Comparison of ENCODE assay signal across 10 mouse cellular contexts in the genomic region with DNA sequence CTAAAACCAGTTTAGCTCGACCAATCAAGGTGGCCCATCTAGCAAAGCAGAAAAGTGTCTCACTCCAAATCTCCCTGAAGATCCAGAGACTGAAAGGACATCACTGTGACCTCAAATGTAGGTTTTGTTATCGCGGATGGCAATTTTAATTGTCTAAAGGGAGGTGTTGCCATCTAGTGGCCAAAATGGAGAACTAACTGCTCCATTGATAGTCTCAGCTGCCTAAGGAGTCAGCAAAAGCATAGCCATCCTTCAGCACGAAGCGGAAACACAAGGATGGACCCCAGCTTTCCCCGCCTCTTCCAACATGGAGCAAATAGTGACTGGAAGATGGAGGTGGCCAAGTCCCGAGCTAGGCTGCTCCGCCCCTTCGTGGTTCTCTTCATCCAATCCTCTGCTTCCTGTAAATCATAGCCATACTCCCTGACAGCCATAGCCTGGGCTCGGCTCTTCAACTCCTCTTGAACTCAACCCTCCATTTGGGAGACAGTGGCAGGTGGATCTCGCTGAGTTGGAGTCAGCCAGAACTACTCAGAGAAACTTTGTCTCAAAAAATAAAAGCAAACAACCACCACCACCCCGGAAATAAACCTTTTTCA. TPM values are rescaled to one million over a fixed set of nuclear protein-coding genes. Genes with fewer than 3 reads are reported as not detected.
DNase-seq lines count a peak whose midpoint lies in the region; ATAC-seq and TF ChIP-seq lines count a peak whose summit lies in the region.
"Had no signal": no experiment of that assay in that cellular context is flagged by ENCODE, and none has a peak within 500 bp of the region (broad histone marks: within the 10 kb centered on the region; RNA-seq: fewer than 3 reads in every experiment).

No protein-coding gene starts in this region.

- peak; percentile 27 for DNase-seq in right cerebral cortex, postnatal 4 days
- no peak for DNase-seq in right cerebral cortex, postnatal 25 days
- peak; percentile 79 for DNase-seq in adipocyte (ENCODE audit: low spot score)
- DNase-seq in lung, embryonic 14.5 days, result peak; percentile 92
- no peak for DNase-seq in spleen, postnatal 10 days (ENCODE audit: low spot score in 2 of 2)

- H3K4me2 ChIP-seq in forebrain, embryonic 13.5 days, result no peak overlapping the region
- no peak overlapping the region for H3K4me2 ChIP-seq in intestine, postnatal 0 days (replicated peaks; ENCODE audit: low read depth)
- H3K4me2 ChIP-seq in lung, embryonic 14.5 days, result no peak overlapping the region
- H3K4me2 ChIP-seq in neural tube, embryonic 14.5 days (ENCODE audit: low read depth, low read length), result no peak overlapping the region

- peak; percentile 97 for TF ChIP-seq CTCF in intestine, postnatal 0 days (IDR thresholded peaks at IDR 0.05; ENCODE audit: low read depth)
- peak; percentile 95 for TF ChIP-seq CTCF in lung, embryonic 14.5 days (IDR thresholded peaks at IDR 0.05; ENCODE audit: low read depth)

- no peaks in the 10 kb centered on the region for H3K4me1 ChIP-seq in forebrain, embryonic 13.5 days
- 0 out of 2 replicates have a peak, but pooled peaks cover 7% of the 10 kb centered on the region for H3K4me1 ChIP-seq in intestine, postnatal 0 days (replicated peaks; ENCODE audit: control insufficient read depth, insufficient read depth, low read length)
- H3K4me1 ChIP-seq in lung, embryonic 14.5 days (ENCODE audit: insufficient read depth), result 0 out of 2 replicates have a peak, but pooled peaks cover 5% of the 10 kb centered on the region
- H3K4me1 ChIP-seq in neural tube, embryonic 14.5 days (ENCODE audit: control insufficient read depth, insufficient read depth, low read length), result no peaks in the 10 kb centered on the region

- peaks cover 2% of the 10 kb centered on the region; the same call in 1 of the 2 replicates for H3K27me3 ChIP-seq in forebrain, embryonic 13.5 days
- no peaks in the 10 kb centered on the region for H3K27me3 ChIP-seq in intestine, postnatal 0 days (replicated peaks; ENCODE audit: control insufficient read depth, insufficient read depth, low read length)
- no peaks in the 10 kb centered on the region for H3K27me3 ChIP-seq in lung, embryonic 14.5 days (ENCODE audit: insufficient read depth, low read length)
- no peaks in the 10 kb centered on the region for H3K27me3 ChIP-seq in neural tube, embryonic 14.5 days (ENCODE audit: control insufficient read depth, insufficient read depth, low read length)

- no peaks in the 10 kb centered on the region for H3K36me3 ChIP-seq in forebrain, embryonic 13.5 days (ENCODE audit: poor library complexity, severe bottlenecking)
- H3K36me3 ChIP-seq in intestine, postnatal 0 days (ENCODE audit: control insufficient read depth, insufficient read depth), result no peaks in the 10 kb centered on the region
- no peaks in the 10 kb centered on the region for H3K36me3 ChIP-seq in lung, embryonic 14.5 days (ENCODE audit: insufficient read depth)
- H3K36me3 ChIP-seq in neural tube, embryonic 14.5 days (ENCODE audit: control insufficient read depth, insufficient read depth, low read length), result no peaks in the 10 kb centered on the region

- no peak overlapping the region for H3K9ac ChIP-seq in forebrain, embryonic 13.5 days
- H3K9ac ChIP-seq in intestine, postnatal 0 days (ENCODE audit: low read depth, low read length), result no peak overlapping the region
- H3K9ac ChIP-seq in lung, embryonic 14.5 days, result no peak overlapping the region
- no peak overlapping the region for H3K9ac ChIP-seq in neural tube, embryonic 14.5 days (replicated peaks; ENCODE audit: low read depth, low read length)

- peak; percentile 81 for ATAC-seq in forebrain, embryonic 13.5 days
- ATAC-seq in intestine, postnatal 0 days, result peak; percentile 25; the same call in 1 of the 2 replicates
- ATAC-seq in lung, embryonic 14.5 days (ENCODE audit: insufficient read depth), result peak; percentile 60
- ATAC-seq in neural tube, embryonic 14.5 days (ENCODE audit: low read depth), result peak; percentile 74; the same call in 1 of the 2 replicates

- no peak overlapping the region for H3K27ac ChIP-seq in forebrain, embryonic 13.5 days
- no peak overlapping the region for H3K27ac ChIP-seq in intestine, postnatal 0 days (ENCODE audit: low read depth, low read length)
- no peak overlapping the region for H3K27ac ChIP-seq in lung, embryonic 14.5 days (ENCODE audit: low read depth)
- no peak overlapping the region for H3K27ac ChIP-seq in neural tube, embryonic 14.5 days (ENCODE audit: low read depth, low read length)
- H3K27ac ChIP-seq: macrophage had no signal

- 30% methylated on average over 12 of the region's 12 CpGs for WGBS in forebrain, embryonic 13.5 days
- WGBS in intestine, postnatal 0 days, result 30% methylated on average over 12 of the region's 12 CpGs
- WGBS in lung, embryonic 14.5 days, result 25% methylated on average over 12 of the region's 12 CpGs
- WGBS in neural tube, embryonic 14.5 days, result 28% methylated on average over 12 of the region's 12 CpGs

- no peak overlapping the region for H3K4me3 ChIP-seq in forebrain, embryonic 13.5 days
- H3K4me3 ChIP-seq in intestine, postnatal 0 days (ENCODE audit: low read depth, low read length), result no peak overlapping the region
- no peak overlapping the region for H3K4me3 ChIP-seq in lung, embryonic 14.5 days (ENCODE audit: low read depth, low read length)
- H3K4me3 ChIP-seq in neural tube, embryonic 14.5 days (ENCODE audit: low read depth, low read length), result no peak overlapping the region
- H3K4me3 ChIP-seq: erythroblast, embryonic 14.5 days had no signal

- H3K9me3 ChIP-seq in forebrain, embryonic 13.5 days (replicated peaks), result no peaks in the 10 kb centered on the region; the same call in 1 of the 2 replicates
- no peaks in the 10 kb centered on the region for H3K9me3 ChIP-seq in intestine, postnatal 0 days (ENCODE audit: control insufficient read depth)
- H3K9me3 ChIP-seq in lung, embryonic 14.5 days (ENCODE audit: low read depth, low read length), result no peaks in the 10 kb centered on the region; the same call in 1 of the 2 replicates
- H3K9me3 ChIP-seq in neural tube, embryonic 14.5 days (ENCODE audit: control insufficient read depth, low read length), result no peaks in the 10 kb centered on the region

RNA-seq across cellular contexts. Expression of a gene that starts 38.1 kb away (rescaled TPM):
- 6.3 and 7.0 TPM in 2 replicates for polyA plus RNA-seq in forebrain, embryonic 13.5 days (2015; fragmentation: Nextera tagmentation; extraction: Ambion mirVana)
- polyA plus RNA-seq in intestine, postnatal 0 days (2015; fragmentation: Nextera tagmentation; extraction: Ambion mirVana), result 15.8 and 17.5 TPM in 2 replicates
- 21.1 and 25.3 TPM in 2 replicates for polyA plus RNA-seq in lung, embryonic 14.5 days (2014; fragmentation: Nextera tagmentation; extraction: Ambion mirVana)
- polyA plus RNA-seq in neural tube, embryonic 14.5 days (2014; fragmentation: Nextera tagmentation; extraction: Ambion mirVana), result 3.9 and 4.8 TPM in 2 replicates

Comparison
In these comparisons a context has a peak if more than half of its experiments do, and no peak if none do; other contexts are left out.
1. DNase-seq: peak in right cerebral cortex, postnatal 4 days (single experiment), adipocyte (single experiment) and lung, embryonic 14.5 days (single experiment); none in right cerebral cortex, postnatal 25 days (single experiment) and spleen, postnatal 10 days (0 of 2).
2. ATAC-seq: peak in every context shown above with its lines; median percentile 81 in forebrain, embryonic 13.5 days; 74 in neural tube, embryonic 14.5 days; 60 in lung, embryonic 14.5 days; 25 in intestine, postnatal 0 days.